Mouse (Mus musculus): ENCODE data around the gene Atg9a.

Gene Atg9a

DNA sequence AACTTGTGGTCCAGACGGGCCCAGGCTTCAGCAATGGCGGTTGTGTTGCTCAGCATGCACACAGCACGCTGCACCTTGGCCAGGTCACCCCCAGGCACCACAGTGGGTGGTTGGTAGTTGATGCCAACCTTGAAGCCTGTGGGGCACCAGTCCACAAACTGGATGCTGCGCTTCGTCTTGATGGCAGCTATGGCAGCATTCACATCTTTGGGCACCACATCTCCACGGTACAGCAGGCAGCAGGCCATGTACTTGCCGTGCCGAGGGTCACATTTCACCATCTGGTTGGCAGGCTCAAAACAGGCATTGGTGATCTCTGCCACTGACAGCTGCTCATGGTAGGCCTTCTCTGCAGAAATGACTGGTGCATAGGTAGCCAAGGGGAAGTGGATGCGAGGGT lies 23.8 kb upstream of the Atg9a start:
- no peak for DNase-seq (ENCODE audit: low spot score)

- DNase-seq (ENCODE audit: low spot score): no peak
Measured at GRCm38 (mm10) chr1:75214886-75215285, 22.9 kb upstream of the Atg9a start.

DNA sequence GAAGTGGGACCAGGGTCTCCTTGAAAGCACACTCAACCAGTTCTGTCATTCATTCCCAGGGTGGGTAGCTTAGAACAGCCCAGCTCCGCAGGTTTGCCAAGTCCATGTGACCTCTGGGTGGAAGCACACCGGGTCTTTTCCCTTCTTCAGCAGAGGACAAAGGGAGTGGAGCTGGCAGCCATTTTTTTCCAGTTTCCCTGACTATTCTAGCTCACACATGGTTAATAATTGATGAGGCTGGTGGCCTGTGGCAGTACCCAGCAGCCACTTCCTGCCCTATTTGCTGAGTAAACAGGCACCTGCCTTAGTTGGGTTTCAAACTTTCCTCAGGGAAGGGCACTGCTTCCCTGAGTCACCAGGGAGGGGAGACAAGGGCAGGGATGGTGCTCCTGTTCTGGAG lies 22.4 kb upstream of the Atg9a start:
- DNase-seq (ENCODE audit: low spot score): no peak

- no peak for DNase-seq (ENCODE audit: low spot score)
Measured at GRCm38 (mm10) chr1:75213096-75213495, 21.1 kb upstream of the Atg9a start.

- no peak for DNase-seq (ENCODE audit: low spot score)
Measured at GRCm38 (mm10) chr1:75212542-75212941, 20.5 kb upstream of the Atg9a start.

DNA sequence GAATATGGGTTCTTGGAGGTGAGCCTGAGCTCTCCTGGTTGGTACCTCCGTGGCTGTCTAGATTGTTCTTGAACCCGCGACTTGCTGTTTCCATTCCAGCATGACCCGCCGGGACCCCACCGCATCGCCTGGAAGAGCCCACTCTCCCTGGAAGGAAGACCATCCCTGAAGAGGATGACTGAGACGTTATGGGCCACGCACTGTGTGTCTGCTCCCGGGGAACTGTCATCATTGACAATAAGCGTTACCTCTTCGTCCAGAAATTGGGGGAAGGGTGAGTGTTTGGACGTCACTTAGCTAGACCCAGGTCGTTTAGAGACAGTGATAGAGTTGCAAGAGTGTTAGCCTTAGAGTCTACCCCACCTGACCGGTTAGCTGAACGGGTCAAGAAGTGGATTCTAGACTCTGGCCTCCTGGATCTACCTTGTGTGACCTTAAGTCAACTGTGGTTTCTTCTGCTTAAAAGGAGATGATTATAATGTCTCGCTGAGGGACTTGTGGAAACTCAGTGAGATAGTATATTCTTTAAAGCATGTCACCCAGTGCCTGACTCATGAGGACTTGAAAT lies 19.2 kb upstream of the Atg9a start:
- DNase-seq (ENCODE audit: low spot score): no peak

- DNase-seq (ENCODE audit: low spot score): peak; percentile 94
Measured at GRCm38 (mm10) chr1:75210136-75211087, 18.4 kb upstream of the Atg9a start, which contains the start of the genes Glb1l and Stk16. Gene Glb1l (minus strand): TSS chr1:75210813. Gene Stk16 (plus strand): TSS chr1:75210838.

- peak; percentile 38 for DNase-seq (ENCODE audit: low spot score)
Measured at GRCm38 (mm10) chr1:75208967-75209678, 17.1 kb upstream of the Atg9a start.

DNA sequence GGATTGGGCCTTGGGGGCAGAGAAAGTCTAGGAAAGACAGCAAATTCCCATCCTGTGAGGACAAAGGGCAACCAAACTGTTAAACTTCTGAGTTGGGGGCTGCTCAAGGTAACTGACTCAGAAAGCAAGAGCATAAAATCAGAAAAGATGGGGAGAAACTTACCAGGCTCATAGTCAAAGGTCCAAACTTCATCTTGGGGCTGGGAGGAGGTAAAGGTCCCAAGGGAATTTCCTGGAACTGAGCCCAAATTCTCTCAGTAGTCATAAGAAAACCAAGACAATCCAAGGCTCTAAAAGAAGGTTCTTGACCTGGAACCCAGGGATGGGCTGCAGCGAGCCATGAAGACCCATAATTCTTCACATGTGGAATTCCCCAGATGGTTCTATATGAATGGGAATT lies 9.2 kb upstream of the Atg9a start:
- no peak for DNase-seq (ENCODE audit: low spot score)

- peak; percentile 61 for DNase-seq (ENCODE audit: low spot score)
Measured at GRCm38 (mm10) chr1:75192452-75192851, 456 bp upstream of the Atg9a start.

DNA sequence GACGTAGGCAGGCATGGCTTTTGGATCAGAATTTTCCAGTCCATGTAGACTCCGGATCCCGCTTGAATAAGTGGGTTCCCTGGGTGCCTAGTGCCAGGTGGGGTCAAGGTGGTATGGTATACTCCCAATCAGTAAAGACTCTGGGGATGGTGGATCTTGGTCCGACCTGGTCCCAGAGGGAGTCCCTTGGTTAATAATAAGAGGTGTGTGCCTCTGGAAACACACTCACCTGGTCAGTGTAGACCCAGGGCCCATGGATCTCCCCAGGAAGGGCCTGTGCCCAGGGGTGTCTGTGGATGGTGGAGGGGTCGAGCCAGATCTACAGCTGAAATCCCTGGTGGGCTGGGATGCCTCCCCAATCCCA lies 756 bp downstream of the Atg9a start:
- no peak for DNase-seq (ENCODE audit: low spot score)

DNA sequence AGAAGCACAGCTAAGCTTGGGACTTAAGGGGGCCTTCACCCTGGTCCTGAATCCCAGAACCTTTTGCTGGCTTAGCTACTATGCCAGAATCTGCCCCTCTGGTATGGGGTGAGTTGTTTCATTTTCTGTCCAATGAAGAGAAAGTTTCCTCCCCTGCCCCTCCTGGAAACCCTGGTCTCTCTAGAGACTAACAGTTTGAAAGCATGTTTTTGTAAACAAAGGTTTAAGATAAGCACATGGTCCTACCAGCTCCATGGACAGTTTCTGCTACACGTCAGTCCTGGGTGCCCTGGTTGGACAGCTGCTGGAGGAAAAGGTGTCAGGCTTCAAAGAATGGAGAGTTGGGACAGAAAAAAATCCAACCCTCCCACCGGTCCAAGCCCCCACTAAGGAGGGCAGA lies 1.4 kb downstream of the Atg9a start:
- DNase-seq (ENCODE audit: low spot score): no peak

DNA sequence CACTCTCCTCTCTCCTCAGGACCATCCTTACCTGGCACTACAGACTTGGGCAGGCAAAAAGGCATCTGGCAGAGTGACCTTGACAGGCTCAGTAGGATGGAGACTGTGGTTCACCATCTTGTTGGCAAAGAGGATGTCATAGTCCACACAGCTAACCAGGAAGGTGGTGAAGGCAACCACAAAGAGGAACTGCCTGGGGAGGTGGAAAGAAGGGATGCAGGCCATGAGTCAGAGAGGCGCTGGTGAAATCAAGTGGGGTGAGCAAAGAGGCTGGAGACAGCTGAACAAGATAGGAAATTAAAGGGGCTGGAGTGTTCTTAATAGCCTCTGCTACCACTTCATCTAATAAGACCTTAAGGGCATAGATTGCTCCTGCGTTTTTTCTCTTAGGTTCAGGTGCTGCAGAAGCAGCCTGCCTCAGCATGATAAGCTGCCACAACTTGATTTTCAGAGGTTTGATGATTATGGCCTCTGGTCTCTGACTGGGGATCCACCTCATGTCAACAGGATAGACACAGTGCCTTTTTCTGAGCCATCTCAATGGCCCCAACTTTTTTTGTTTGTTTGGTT lies 4.0 kb downstream of the Atg9a start:
- no peak for DNase-seq (ENCODE audit: low spot score)

DNA sequence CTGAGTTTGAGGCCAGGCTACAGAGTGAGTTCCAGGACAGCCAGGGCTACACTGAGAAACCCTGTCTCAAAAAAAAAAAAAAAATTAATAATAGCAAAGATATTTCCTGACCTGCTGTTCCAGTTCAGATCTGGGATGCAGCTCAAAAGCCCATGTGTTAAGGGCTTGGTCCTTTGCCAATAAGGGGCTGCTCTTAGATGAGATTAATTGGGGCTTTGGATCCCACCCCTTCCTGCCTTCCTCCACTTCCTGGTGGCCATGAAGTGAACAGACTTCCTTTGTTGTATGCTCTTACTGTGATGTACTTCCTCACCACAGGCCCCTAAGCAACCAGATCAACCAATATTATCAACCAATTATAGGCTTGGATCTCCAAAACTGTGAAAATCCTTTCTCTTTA lies 4.9 kb downstream of the Atg9a start:
- no peak for DNase-seq (ENCODE audit: low spot score)

GRCm38 (mm10) chr1:75185495-75185894 lies 6.5 kb downstream of the Atg9a start:
- no peak for DNase-seq (ENCODE audit: low spot score)

GRCm38 (mm10) chr1:75182160-75182559 lies 9.8 kb downstream of the Atg9a start:
- no peak for DNase-seq (ENCODE audit: low spot score)

- DNase-seq (ENCODE audit: low spot score): no peak
Measured at GRCm38 (mm10) chr1:75181377-75181870, 10.6 kb downstream of the Atg9a start.

- no peak for DNase-seq (ENCODE audit: low spot score)
Measured at GRCm38 (mm10) chr1:75180741-75181140, 11.3 kb downstream of the Atg9a start.

GRCm38 (mm10) chr1:75180105-75180590 lies 11.8 kb downstream of the Atg9a start, which contains the start of gene Abcb6:
Gene Abcb6 (minus strand): TSS chr1:75180392.
- peak; percentile 89 for DNase-seq (ENCODE audit: low spot score)

- no peak for DNase-seq (ENCODE audit: low spot score)
Measured at GRCm38 (mm10) chr1:75179334-75180104, 12.5 kb downstream of the Atg9a start.

Data from yolk sac, embryonic 10.5 days (tissue).